Mouse (Mus musculus) limb, embryonic 12.5 days (tissue): ENCODE measurements around the gene Zfp719. TPM values are rescaled to one million over a fixed set of nuclear protein-coding genes. Genes with fewer than 3 reads are reported as not detected.

ENCODE experiments used
- ATAC-seq: fragments of 200-750 bp; cut with Nextera tagmentation; 2 replicates; pipeline ENCODE4 v1.8.0; 2017; ENCODE audit warnings: low read depth, moderate TSS enrichment; ENCODE audit not compliant: insufficient number of reproducible peaks, insufficient read depth, low FRiP score, low TSS enrichment
- H3K27ac ChIP-seq: fragments of 300-500 bp; sonication (generic); 2 replicates; pipeline ENCODE4 v1.5.1; 2016; ENCODE audit warnings: mild to moderate bottlenecking, moderate library complexity
- H3K27me3 ChIP-seq: fragments of 300-500 bp; sonication (generic); 2 replicates; pipeline ENCODE4 v1.6.1; 2016; ENCODE audit warnings: mild to moderate bottlenecking, moderate library complexity
- H3K36me3 ChIP-seq: fragments of 300-500 bp; sonication (generic); 2 replicates; pipeline ENCODE4 v1.6.1; 2016; ENCODE audit warnings: mild to moderate bottlenecking, moderate library complexity
- H3K4me1 ChIP-seq: fragments of 300-500 bp; sonication (generic); replicated peaks from 2 replicates; pipeline ENCODE4 v1.6.1; 2016
- H3K4me2 ChIP-seq: fragments of 300-500 bp; sonication (generic); 2 replicates; pipeline ENCODE4 v1.6.1; 2016; ENCODE audit warnings: mild to moderate bottlenecking, moderate library complexity
- H3K4me3 ChIP-seq: fragments of 300-500 bp; sonication (generic); replicated peaks from 2 replicates; pipeline ENCODE4 v1.5.1; 2016; ENCODE audit warnings: mild to moderate bottlenecking
- H3K9ac ChIP-seq: fragments of 300-500 bp; sonication (generic); replicated peaks from 2 replicates; pipeline ENCODE4 v1.6.1; 2016; ENCODE audit warnings: mild to moderate bottlenecking, moderate library complexity
- H3K9me3 ChIP-seq: fragments of 300-500 bp; sonication (generic); 2 replicates; pipeline ENCODE4 v1.6.1; 2016; ENCODE audit warnings: mild to moderate bottlenecking, moderate library complexity
- WGBS: fragments of 180-500 bp; shearing (Covaris S2); methylation state at CpG from one replicate; pipeline ENCODE4 v1.1.7; 2016; 5-methylcytosine and 5-hydroxymethylcytosine counted together
- polyA plus RNA-seq: library from polyadenylated mRNA; unstranded; fragments of >200 nt; fragmentation: Nextera tagmentation; extraction: Ambion mirVana; gene quantifications from 2 replicates; pipeline ENCODE4 v1.2.1, GENCODE M21; 2016

Gene Zfp719
- polyA plus RNA-seq, 1 experiment from 2014 or later, result 15.7 TPM

- Histone ChIP-seq H3K9ac (no peak overlapping the region), H3K4me2 (no peak overlapping the region), H3K4me3 (no peak overlapping the region), H3K4me1 (no peaks in the 10 kb centered on the region), H3K27ac (no peak overlapping the region), H3K27me3 (no peaks in the 10 kb centered on the region), H3K9me3 (no peaks in the 10 kb centered on the region), H3K36me3 (no peaks in the 10 kb centered on the region)
- WGBS, result 76% methylated on average over 7 of the region's 7 CpGs
- no peak for ATAC-seq
These were observed 29.0 kb downstream of the Zfp719 start for GRCm38 (mm10) chr7:43608316-43608824.

DNA sequence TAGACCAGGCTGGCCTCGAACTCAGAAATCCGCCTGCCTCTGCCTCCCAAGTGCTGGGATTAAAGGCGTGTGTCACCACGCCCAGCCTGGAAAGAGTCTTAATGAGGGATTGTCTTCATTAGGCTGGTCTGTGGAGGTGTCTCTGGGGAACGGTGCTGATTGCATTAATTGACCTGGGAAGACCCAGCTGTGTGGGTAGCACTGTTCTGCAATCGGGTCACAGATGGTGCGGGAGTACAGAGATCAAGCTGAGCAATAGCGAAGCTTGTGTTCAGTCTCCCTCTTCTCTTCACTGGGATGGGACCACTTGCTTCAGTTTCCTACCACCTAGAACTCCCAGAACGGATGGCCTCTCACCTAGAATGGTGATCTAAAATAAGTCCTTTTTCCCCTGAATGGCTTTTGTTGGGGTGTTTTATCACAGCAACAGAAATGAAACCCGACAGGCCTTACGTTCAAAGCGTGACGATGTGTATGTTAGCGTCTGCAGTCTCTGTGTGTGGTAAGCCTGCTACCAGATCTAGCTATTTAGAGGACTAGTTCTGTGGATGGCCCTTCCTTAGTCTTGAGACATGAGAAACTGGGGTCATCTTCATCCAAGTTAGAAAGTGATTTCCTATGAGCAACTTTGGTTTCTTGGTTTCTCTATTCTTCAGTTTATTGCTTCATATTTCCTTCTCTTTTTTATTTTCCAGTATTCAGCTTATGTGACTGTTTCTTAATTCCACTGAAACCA is 34.6 kb downstream of the Zfp719 start:
- Histone ChIP-seq H3K9ac (no peak overlapping the region), H3K9me3 (no peaks in the 10 kb centered on the region), H3K27ac (no peak overlapping the region), H3K4me1 (no peaks in the 10 kb centered on the region), H3K36me3 (no peaks in the 10 kb centered on the region), H3K4me2 (no peak overlapping the region), H3K27me3 (no peaks in the 10 kb centered on the region), H3K4me3 (no peak overlapping the region)
- ATAC-seq, result no peak
- 88% methylated on average over 14 of the region's 14 CpGs for WGBS

- H3K27me3 ChIP-seq, result no peaks in the 10 kb centered on the region
- H3K36me3 ChIP-seq, result no peaks in the 10 kb centered on the region
- no peak overlapping the region for H3K9ac ChIP-seq
- no peaks in the 10 kb centered on the region for H3K9me3 ChIP-seq
- WGBS, result 84% methylated on average over 7 of the region's 7 CpGs
- H3K27ac ChIP-seq, result no peak overlapping the region
- no peaks in the 10 kb centered on the region; the same call in 1 of the 2 replicates for H3K4me1 ChIP-seq
- no peak for ATAC-seq
- H3K4me2 ChIP-seq, result no peak overlapping the region
- H3K4me3 ChIP-seq, result no peak overlapping the region
These were observed 43.5 kb downstream of the Zfp719 start for GRCm38 (mm10) chr7:43622927-43623326.

- Histone ChIP-seq H3K36me3 (no peaks in the 10 kb centered on the region), H3K27ac (no peak overlapping the region), H3K27me3 (no peaks in the 10 kb centered on the region), H3K4me1 (no peaks in the 10 kb centered on the region; the same call in 1 of the 2 replicates), H3K4me3 (no peak overlapping the region), H3K9ac (no peak overlapping the region), H3K9me3 (no peaks in the 10 kb centered on the region), H3K4me2 (peak overlapping the region; percentile 24)
- 0 out of 2 replicates have a peak, but pooled peaks have one; percentile 63 for ATAC-seq
- WGBS, result 11% methylated on average over 10 of the region's 10 CpGs
These were observed 44.4 kb downstream of the Zfp719 start for GRCm38 (mm10) chr7:43623819-43624218.

DNA sequence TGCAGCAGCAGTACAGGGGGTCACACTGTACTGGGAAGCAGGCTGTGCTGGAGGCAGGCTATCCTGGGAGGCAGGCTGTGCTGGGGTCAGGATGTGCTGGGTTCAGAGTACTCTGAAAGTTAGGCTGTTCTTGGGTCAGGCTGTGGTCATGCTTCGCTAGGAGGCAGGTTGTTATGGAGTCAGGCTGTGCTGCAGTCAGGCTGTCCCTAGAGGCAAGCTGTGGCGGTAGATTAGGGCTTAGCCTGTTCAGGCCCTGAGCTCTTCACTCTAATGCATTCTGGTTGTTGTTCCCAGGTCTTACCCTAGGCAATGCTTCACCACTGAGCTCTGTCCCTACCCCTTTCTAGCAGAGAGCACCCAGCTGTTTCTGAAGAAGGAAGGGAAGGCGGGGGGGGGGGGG is 45.7 kb downstream of the Zfp719 start:
- Histone ChIP-seq H3K4me1 (no peaks in the 10 kb centered on the region; the same call in 1 of the 2 replicates), H3K9ac (no peak overlapping the region), H3K36me3 (no peaks in the 10 kb centered on the region), H3K4me2 (no peak overlapping the region), H3K4me3 (no peak overlapping the region), H3K27ac (no peak overlapping the region), H3K9me3 (no peaks in the 10 kb centered on the region), H3K27me3 (no peaks in the 10 kb centered on the region)
- WGBS, result 63% methylated on average over 3 of the region's 3 CpGs
- ATAC-seq, result no peak

DNA sequence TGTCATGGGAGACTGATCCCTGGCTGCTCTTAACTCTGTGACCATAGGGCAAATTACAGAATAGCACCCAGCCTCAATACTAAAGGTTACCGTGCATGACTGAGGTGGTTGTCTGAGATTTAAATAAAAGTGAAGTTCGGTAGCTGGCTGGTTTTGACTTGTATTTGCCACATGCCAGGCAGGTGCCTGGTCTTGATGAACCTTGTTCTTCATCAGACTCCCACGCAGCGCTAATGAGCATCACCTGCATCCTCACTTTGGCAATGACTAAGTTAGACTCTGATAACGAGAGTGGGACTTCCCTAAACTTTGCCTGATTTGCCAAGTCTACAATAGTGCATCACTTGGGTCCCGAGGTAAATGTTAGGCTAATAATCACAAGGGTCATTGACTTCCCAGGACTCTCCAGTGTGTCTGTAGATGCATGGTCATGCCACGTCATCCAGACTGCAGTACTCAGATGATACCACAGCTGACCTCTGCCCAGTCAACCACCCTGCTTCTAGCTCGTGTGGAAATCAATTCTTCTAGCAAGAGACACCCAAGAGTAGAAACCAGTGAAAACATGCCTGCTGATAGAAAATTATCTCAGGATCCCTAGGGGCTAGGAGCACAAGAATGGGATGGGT is 46.5 kb downstream of the Zfp719 start:
- H3K36me3 ChIP-seq, result no peaks in the 10 kb centered on the region
- WGBS, result 87% methylated on average over 8 of the region's 8 CpGs

DNA sequence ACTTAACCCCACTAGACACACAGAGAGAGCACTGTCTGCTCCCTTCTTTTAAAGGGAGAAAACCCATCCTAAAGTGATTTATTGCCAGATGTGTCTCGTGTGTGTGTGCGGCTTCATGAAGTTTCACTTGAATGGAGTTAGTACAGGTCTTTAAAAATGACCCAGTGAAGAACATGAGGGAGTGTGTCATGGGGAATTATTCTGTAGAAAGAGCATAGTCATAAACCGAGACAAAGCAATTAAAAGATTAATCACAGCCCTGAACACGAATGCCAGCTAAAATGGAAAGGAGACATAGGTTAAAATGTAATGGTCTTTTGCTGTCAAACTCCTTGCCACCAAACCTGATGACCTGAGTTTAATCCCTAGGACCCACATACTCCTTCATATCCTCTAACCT is 54.5 kb downstream of the Zfp719 start:
- Histone ChIP-seq H3K4me3 (no peak overlapping the region), H3K27me3 (no peaks in the 10 kb centered on the region), H3K36me3 (no peaks in the 10 kb centered on the region), H3K4me2 (no peak overlapping the region), H3K9ac (no peak overlapping the region), H3K9me3 (no peaks in the 10 kb centered on the region), H3K27ac (no peak overlapping the region), H3K4me1 (no peaks in the 10 kb centered on the region)
- no peak for ATAC-seq
- WGBS, result 71% methylated on average over 4 of the region's 4 CpGs

More for the DNA sequence above, 46.5 kb downstream of the Zfp719 start:
- no peaks in the 10 kb centered on the region; the same call in 1 of the 2 replicates for H3K4me1 ChIP-seq
- H3K27me3 ChIP-seq, result no peaks in the 10 kb centered on the region
- no peak overlapping the region for H3K27ac ChIP-seq
- H3K4me2 ChIP-seq, result no peak overlapping the region
- ATAC-seq, result no peak
- no peaks in the 10 kb centered on the region for H3K9me3 ChIP-seq
- H3K9ac ChIP-seq, result no peak overlapping the region
- no peak overlapping the region for H3K4me3 ChIP-seq

- H3K27me3 ChIP-seq, result no peaks in the 10 kb centered on the region
- no peak within 1 kb of the TSS for H3K4me3 ChIP-seq
- no peak for ATAC-seq
- no peak within 1 kb of the TSS for H3K27ac ChIP-seq
- H3K9ac ChIP-seq, result no peak within 1 kb of the TSS
- H3K4me1 ChIP-seq, result no peaks in the 10 kb centered on the region
- no peaks in the 10 kb centered on the region for H3K36me3 ChIP-seq
- H3K9me3 ChIP-seq, result no peaks in the 10 kb centered on the region
- WGBS, result 65% methylated on average over 6 of the region's 6 CpGs
- H3K4me2 ChIP-seq, result no peak within 1 kb of the TSS
These were observed 55.1 kb downstream of the Zfp719 start, which contains the start of gene Ceacam18 for GRCm38 (mm10) chr7:43634500-43634899. Gene Ceacam18, plus strand, starts transcription at chr7:43634707.

GRCm38 (mm10) chr7:43636194-43636593 is 56.8 kb downstream of the Zfp719 start:
- no peak for ATAC-seq
- Histone ChIP-seq H3K27ac (no peak overlapping the region), H3K4me3 (no peak overlapping the region), H3K9me3 (no peaks in the 10 kb centered on the region), H3K27me3 (no peaks in the 10 kb centered on the region), H3K36me3 (no peaks in the 10 kb centered on the region), H3K4me2 (no peak overlapping the region), H3K9ac (no peak overlapping the region), H3K4me1 (no peaks in the 10 kb centered on the region)
- 58% methylated on average over 2 of the region's 2 CpGs for WGBS

DNA sequence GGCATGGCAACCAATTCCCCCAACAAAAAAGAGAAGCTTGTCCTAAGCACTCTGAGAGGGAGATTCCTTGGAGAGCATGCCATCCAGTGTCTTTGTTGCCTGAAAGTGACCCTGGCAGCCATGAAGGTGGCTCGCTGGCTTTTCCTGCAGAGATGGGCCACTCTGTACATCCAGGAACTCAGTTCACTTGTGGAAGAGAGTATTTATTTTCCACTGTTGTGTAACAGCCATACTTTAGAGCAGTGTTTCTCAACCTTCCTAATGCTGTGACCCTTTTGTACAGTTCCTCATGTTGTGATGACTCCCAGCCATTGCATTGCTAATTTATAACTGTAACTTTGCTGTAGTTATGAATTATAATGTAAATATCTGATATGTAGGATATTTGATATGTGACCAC is 57.7 kb downstream of the Zfp719 start:
- Histone ChIP-seq H3K4me3 (no peak overlapping the region), H3K36me3 (no peaks in the 10 kb centered on the region), H3K9me3 (no peaks in the 10 kb centered on the region), H3K4me1 (no peaks in the 10 kb centered on the region), H3K4me2 (no peak overlapping the region), H3K9ac (no peak overlapping the region), H3K27ac (no peak overlapping the region), H3K27me3 (no peaks in the 10 kb centered on the region)
- 79% methylated on average over 1 of the region's 1 CpGs for WGBS
- no peak for ATAC-seq

GRCm38 (mm10) chr7:43642587-43642986 is 63.2 kb downstream of the Zfp719 start:
- 81% methylated on average over 5 of the region's 5 CpGs for WGBS
- no peaks in the 10 kb centered on the region for H3K27me3 ChIP-seq
- no peaks in the 10 kb centered on the region for H3K36me3 ChIP-seq
- no peak for ATAC-seq
- H3K27ac ChIP-seq, result no peak overlapping the region
- no peaks in the 10 kb centered on the region; the same call in 1 of the 2 replicates for H3K9me3 ChIP-seq
- H3K4me1 ChIP-seq, result no peaks in the 10 kb centered on the region
- H3K4me3 ChIP-seq, result no peak overlapping the region
- H3K4me2 ChIP-seq, result no peak overlapping the region
- no peak overlapping the region for H3K9ac ChIP-seq
